Mouse (Mus musculus) kidney, postnatal 14 days (tissue): ENCODE measurements around the gene Gne.

ENCODE experiments used
- DNase-seq: peaks from one replicate; pipeline ENCODE4 v3.0.0; 2022; ENCODE audit warnings: mixed read lengths

Gne gene

GRCm38 (mm10) chr4:44083945-44084344 is at the start of gene Gne:
TSS of gene Gne (minus strand) at chr4:44084177.
- DNase-seq: peak; percentile 63

DNA sequence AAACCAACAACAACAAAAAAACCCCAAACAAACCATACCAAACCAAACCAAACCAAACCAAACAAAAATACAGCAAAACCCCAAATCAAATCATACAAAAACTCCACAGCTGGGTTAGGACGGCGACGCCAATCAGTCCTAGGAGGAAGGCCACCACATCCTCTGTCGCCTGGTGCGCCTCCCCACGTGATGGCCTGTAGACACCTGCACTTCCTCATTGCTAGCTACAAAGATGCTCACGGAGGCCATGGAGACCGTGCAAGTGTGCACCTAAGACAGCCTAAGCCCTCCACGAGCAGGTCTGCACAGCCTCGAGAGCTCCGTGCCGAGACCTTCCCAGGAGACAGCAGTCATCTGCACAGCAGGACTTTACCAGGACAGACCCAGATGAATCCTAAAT is 42.8 kb upstream of the Gne start:
- no peak for DNase-seq

DNA sequence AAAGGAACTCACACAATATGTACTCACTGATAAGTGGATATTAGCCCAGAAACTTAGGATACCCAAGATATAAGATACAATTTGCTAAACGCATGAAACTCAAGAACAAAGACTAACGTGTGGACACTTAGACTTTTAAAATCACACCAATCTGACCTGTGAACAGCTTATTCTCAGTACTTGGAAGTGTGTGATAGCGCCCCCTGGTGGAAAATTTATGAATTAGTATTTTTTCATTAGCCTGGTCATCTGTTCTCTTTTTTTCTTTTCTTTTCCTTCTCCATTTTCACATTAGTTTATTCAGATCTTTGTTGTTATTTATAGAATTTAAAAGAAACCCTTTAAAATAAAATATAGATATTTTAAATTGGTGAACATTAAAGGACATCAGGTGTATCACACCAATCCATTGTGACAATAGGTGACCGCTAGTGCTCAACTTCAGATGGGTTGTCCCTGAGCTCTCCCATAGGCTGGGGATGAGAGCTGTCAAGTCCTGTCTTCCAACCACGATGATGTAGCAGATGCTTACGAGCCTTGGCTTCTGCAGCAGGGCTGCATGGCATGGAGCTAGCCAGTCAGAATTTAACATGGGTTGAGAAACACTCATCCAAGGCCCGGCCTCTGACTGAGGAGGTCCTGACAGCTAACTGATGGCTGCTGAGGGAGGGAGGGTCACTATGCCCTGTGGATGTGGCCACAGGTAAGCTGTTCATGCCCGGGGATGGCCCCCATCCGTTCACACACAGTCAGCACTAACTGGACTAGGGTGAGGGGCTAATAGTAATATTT is 35.6 kb upstream of the Gne start:
- peak; percentile 29 for DNase-seq

- DNase-seq: no peak
These were observed 31.1 kb upstream of the Gne start for GRCm38 (mm10) chr4:44115046-44115445.

DNA sequence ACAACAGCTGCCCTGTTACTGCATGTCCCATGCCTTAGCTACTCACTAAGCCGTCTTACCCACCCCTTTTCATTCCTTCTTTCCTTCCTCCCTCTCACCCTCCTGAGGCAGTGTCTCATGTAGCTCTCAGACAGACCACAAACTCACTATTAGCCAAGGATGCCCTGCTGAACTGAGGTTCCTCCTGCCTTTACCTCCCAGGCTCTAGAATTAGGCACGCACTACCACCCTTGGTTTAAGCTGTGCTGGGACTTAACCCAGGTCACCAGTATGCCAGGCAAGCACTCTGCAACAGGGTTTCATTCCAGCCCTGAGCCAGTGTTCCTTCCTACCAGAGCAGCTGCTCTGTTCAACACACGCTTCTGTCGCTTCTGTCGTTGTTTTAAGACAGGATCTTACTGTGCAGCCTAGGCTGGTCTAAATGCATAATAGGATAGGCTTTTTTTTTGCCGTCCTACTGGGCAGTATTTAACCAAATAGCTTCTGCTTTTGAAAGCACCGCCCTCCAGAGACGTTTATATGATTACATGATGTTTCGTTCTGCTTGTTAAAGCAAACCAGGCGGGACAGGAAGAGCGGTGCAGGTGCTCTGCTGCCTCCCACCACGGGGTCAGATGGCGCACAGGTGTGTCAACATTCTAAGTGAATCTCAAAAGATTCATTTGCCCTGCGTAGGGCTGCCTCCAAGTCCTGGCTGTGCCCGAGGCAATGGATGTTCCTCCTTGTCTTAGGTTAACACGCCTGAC is 29.6 kb upstream of the Gne start:
- DNase-seq: no peak

DNA sequence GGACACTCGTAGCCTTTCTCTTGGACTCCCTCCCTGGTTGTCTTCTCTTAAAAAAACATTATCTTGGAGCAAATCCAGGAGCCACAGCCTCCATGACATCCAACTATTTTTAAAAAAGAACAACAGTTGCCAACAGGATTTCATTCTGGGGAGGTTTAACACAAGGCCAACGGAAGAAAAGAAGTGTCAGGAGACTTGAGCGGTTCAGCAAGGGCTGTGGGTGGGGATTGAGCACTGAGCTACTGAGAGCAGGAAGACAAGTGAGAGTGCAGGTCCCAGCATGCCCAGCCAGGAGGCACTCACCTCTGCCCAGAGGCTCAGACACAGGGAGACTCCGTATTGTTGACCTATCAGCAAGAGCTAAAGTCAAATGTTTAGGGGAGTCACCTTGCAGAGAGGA is 28.8 kb upstream of the Gne start:
- DNase-seq: peak; percentile 48

GRCm38 (mm10) chr4:44110771-44111170 is 26.8 kb upstream of the Gne start:
- DNase-seq: no peak

DNA sequence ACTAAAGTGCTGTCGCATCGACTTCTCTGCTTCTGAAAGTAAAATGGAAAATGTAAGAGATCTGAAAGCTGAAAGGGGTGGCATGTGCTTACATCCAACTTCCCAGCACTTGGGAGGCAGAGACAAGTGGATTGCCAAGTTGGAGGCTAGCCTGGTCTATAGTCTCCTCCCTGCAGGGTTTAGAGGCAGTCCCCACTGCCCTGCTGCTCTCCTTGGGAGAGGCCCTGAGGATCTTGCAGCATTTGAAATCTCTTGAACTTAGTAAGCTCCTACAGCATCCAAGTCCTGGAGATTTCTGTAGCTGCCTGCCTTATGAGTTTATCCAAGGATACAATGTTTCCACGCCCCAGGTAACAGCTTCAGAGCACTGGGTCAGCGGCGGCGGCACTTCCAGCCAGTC is 24.3 kb upstream of the Gne start:
- DNase-seq: no peak

DNA sequence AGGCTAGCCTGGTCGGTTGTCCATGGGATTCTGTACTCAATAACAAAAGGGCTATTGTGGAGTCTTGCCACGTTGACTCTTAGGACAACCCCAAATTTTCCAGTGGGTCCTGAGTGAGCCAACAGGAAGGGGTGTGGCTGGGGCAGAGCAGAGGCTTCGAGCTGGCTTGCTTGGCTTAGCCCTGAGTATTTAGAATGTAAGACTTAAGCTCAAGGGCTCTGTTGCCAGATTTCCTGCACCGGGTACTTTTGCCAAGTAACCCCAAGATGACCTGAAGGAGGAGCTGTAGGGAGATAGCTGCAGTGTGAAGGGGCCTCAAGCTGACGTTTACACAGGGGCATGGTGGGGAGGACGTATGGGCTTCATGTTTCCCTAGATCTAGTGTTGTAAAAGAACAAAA is 23.4 kb upstream of the Gne start:
- DNase-seq: peak; percentile 59

DNA sequence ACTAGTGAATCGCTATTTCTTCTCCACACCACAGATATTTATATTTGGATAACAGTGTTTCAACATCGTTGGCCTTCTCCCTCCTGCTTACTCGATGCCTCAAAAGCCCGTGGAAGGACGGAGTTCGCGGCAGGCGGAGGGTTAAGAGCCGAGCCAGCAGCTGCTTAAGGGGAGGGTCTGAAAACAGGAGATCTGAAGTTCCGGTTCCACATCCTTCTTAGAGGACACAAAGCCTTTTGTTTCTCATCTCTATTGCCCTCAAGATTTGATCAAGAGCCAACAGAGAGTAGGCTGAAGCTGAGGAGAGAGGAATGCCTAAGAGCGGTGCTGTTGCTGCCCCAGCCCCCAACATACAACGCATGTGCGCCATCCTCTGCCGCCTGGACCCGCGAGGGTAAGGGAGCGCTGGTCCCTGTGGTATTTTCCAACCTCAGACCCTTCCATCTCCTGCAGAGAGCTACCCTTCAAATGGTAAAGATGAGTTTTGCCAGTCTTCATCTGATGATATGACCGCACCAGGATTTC is 22.4 kb upstream of the Gne start:
- DNase-seq: no peak

GRCm38 (mm10) chr4:44104195-44104917 is 20.4 kb upstream of the Gne start:
- peak; percentile 65 for DNase-seq

- DNase-seq: no peak
These were observed 19.6 kb upstream of the Gne start for GRCm38 (mm10) chr4:44103620-44104019.

DNA sequence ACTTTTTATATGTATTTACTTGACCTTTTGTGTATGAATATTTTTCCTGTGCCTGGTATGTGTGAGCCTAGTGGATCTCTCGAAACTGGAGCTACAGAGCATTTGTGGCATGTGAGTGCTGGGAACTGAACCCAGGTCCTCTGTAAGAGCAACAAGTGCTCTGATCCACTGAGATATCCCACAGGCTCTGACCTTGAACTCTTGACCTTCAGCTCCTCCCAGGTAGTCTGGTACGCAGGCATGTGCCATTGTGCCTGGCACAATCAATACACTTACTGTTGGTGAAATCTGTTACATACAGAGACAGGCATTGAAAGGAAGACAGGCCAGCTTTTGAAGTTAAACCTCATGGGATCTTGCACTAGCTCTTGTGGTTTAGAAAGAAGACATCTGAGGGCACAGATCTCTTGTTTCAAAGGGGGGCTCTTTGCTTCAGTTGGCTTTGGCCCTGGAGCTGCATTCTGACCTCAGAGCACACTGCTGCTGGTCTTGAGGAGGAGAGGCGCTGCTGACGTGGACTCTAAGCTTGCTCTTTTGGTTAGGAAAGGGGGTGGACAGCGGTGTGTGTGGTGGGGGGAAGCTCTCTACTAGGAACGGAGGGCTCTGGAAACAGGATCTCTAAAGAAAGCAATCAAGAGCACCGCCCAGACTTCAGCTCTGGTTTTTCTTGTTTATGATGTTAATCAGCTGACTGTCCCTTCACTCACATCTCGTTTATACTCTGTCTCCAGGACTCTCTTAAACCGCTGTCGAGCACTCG is 13.8 kb upstream of the Gne start:
- DNase-seq: no peak

DNA sequence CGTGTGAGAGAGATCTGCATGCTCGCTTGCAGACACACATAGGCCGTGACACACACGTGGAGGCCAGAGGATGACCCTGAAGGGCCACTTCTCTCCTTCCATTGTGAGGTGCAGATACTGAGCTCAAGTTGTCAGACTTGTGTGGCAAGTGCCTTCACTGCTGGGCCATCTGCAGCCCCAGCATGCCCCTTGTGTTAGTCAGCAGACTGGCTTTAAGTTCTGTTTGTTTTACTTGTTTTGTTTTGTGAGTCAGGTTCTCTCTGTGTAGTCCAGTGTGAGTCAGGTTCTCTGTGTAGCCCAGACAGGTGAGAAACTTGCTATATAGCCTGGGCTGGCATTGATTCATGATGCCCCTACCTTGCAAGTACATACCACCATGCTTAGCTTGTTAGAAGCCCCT is 10.5 kb upstream of the Gne start:
- DNase-seq: no peak

DNA sequence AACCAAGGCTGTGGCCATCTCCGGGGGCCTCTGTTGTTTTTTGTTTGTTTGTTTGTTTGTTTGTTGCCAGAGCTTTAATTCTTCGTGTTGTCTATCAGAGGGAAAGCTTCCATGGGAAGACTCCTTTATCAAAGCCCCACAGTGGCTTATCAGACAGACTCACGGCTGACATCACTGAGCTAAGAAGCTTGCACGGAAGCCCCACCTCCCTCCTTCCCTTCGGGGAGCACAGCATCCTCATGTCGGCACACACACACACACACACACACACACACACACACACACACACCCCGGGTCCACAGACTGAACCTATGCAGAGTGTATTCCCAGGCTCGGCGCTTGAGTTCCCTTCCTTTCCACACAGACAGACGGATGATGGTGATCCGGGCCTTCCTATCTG is 8.4 kb upstream of the Gne start:
- peak; percentile 28 for DNase-seq

DNA sequence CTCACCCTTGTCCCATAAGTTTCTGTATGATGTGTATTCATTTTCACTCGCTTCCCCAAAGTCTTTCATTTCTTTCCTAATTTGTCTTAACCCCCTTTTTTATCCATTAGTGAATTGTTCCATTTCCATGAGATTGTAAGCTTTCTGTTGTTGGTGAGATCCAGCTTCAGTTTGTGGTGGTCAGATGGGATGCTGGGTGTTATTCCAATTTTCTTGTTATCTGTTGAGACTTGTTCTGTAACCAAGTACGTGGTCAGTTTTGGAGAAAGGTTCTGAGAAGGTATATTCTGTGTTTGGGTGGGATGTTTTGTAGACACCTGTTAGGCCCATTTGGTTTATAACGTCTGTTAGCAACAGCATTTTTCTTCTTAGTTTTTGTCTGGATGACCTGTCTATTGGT is 1.6 kb upstream of the Gne start:
- DNase-seq: no peak

DNA sequence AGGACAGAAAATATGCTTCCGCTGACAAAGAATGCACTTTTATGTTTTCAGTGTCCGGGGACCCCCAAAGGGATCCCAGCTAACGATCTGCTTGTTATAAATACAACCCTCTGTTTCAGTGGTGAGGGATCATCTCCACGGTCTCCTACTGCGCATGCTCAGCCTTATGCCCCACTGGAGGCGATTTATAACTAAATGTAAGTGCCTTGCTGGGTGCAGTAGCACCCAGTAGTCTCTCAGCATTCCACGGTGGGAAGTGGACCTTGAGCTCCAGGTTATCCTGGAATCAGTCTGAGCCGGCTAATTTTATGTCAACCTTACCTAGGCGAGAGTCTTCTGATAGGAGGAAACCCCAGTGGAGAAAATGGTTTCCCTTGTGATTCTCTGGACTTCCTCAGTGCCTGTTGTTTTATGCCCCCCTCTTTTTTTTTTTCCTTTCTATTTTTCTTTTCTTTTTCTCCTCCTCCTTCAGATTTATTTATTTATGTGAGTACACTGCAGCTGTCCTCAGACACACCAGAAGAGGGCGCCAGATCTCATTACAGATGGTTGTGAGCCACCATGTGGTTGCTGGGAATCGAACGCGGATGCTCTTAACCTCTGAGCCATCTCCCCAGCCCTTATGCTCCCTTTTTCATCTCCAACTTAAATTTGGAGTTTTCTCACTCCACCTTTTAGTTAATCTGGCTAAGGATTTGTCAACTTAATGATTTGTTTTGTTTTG is 787 bp upstream of the Gne start:
- no peak for DNase-seq

- no peak for DNase-seq
These were observed 5.5 kb downstream of the Gne start for GRCm38 (mm10) chr4:44078358-44078933.

DNA sequence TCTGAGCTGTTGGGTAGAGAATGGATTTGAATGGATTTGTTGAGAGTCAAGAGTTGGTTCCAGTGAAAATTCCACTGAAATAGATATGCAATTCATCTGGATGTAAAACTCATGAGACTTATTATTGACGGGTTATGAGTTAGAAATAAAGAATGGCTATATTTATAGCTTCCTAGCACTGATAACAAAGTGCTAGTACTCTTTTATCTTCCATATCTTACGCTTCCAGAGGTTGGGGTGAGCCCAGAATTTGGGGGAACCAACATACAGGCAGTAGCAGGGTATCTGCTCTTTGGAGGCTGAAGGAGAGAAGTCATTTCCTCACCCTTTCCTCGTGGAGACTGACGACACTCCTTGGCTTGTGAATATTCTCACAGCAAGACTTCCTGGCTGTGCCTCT is 9.6 kb downstream of the Gne start:
- DNase-seq: no peak

DNA sequence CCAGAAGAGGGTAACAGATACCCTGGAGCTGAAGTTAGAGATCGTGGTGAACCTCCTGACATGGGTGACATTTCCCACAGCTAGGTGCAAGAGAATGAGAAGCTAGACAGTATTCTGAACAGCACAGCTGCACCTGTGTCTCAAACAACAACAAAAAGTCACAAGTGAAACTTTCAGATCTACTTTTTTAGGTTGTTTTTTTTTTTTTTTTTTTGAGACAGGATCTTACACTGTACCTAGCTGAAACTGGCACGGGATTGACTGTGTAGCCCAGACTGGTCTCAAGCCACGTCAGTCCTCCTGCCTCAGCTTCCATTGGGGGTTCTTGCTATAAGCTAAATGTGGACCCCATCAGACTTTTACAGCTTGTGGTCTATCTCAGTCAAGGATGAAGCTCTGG is 10.2 kb downstream of the Gne start:
- no peak for DNase-seq

GRCm38 (mm10) chr4:44072873-44073441 is 11.0 kb downstream of the Gne start:
- no peak for DNase-seq
